14 mouse cellular contexts compared by ENCODE assay signal in genomic region chr5:52145684-52146083, GRCm38 (mm10). TPM values are rescaled to one million over a fixed set of nuclear protein-coding genes. Genes with fewer than 3 reads are reported as not detected.
DNase-seq lines count a peak whose midpoint lies in the region; ATAC-seq and TF ChIP-seq lines count a peak whose summit lies in the region.
"Had no signal": no experiment of that assay in that cellular context is flagged by ENCODE, and none has a peak within 500 bp of the region (broad histone marks: within the 10 kb centered on the region; RNA-seq: fewer than 3 reads in every experiment).

No protein-coding gene starts in this region.

- TF ChIP-seq CTCF in layer of hippocampus, adult 2 months (conservative IDR thresholded peaks at IDR 0.05) = no peak

- H3K4me3 ChIP-seq in neural tube, embryonic 12.5 days = no peak overlapping the region
- no peak overlapping the region for H3K4me3 ChIP-seq in neural tube, embryonic 15.5 days (replicated peaks)
- H3K4me3 ChIP-seq in liver, embryonic 13.5 days (replicated peaks) = no peak overlapping the region
- no peak overlapping the region for H3K4me3 ChIP-seq in layer of hippocampus, adult 2 months
- H3K4me3 ChIP-seq: heart, embryonic 13.5 days; hindbrain, embryonic 13.5 days; limb, embryonic 12.5 days had no signal

- no peaks in the 10 kb centered on the region for H3K4me1 ChIP-seq in neural tube, embryonic 12.5 days
- H3K4me1 ChIP-seq in neural tube, embryonic 15.5 days = no peaks in the 10 kb centered on the region; the same call in 1 of the 2 replicates
- no peaks in the 10 kb centered on the region; the same call in 1 of the 2 replicates for H3K4me1 ChIP-seq in liver, embryonic 13.5 days (replicated peaks)
- H3K4me1 ChIP-seq: limb, embryonic 12.5 days had no signal

- H3K36me3 ChIP-seq in neural tube, embryonic 12.5 days = peaks cover 10% of the 10 kb centered on the region; the same call in 1 of the 2 replicates
- H3K36me3 ChIP-seq in neural tube, embryonic 15.5 days = peaks cover 10% of the 10 kb centered on the region; the same call in 1 of the 2 replicates
- peaks cover 58% of the 10 kb centered on the region for H3K36me3 ChIP-seq in liver, embryonic 13.5 days

- no peaks in the 10 kb centered on the region for H3K9me3 ChIP-seq in neural tube, embryonic 12.5 days
- no peaks in the 10 kb centered on the region for H3K9me3 ChIP-seq in neural tube, embryonic 15.5 days (replicated peaks)
- H3K9me3 ChIP-seq in liver, embryonic 13.5 days (replicated peaks) = no peaks in the 10 kb centered on the region
- H3K9me3 ChIP-seq: heart, embryonic 13.5 days; hindbrain, embryonic 13.5 days; limb, embryonic 12.5 days had no signal

- H3K9ac ChIP-seq in neural tube, embryonic 12.5 days = no peak overlapping the region
- H3K9ac ChIP-seq in neural tube, embryonic 15.5 days (replicated peaks) = no peak overlapping the region
- H3K9ac ChIP-seq in liver, embryonic 13.5 days = no peak overlapping the region
- H3K9ac ChIP-seq: heart, embryonic 13.5 days; hindbrain, embryonic 13.5 days; limb, embryonic 12.5 days had no signal

- H3K4me2 ChIP-seq in neural tube, embryonic 12.5 days (replicated peaks) = no peak overlapping the region
- H3K4me2 ChIP-seq in neural tube, embryonic 15.5 days = no peak overlapping the region
- no peak overlapping the region for H3K4me2 ChIP-seq in liver, embryonic 13.5 days
- H3K4me2 ChIP-seq: heart, embryonic 13.5 days; hindbrain, embryonic 13.5 days; limb, embryonic 12.5 days had no signal

- 0 out of 2 replicates have a peak, but pooled peaks have one; percentile 5 for ATAC-seq in neural tube, embryonic 12.5 days (ENCODE audit: low FRiP score, low read depth)
- no peak for ATAC-seq in neural tube, embryonic 15.5 days (ENCODE audit: low FRiP score)
- peak; percentile 60 for ATAC-seq in liver, embryonic 13.5 days (ENCODE audit: low read depth)
- ATAC-seq: lung, postnatal 0 days had no signal

- WGBS in neural tube, embryonic 12.5 days = 90% methylated on average over 6 of the region's 6 CpGs
- WGBS in neural tube, embryonic 15.5 days = 93% methylated on average over 6 of the region's 6 CpGs
- 67% methylated on average over 6 of the region's 6 CpGs for WGBS in liver, embryonic 13.5 days (ENCODE audit: insufficient replicate concordance)

- no peaks in the 10 kb centered on the region for H3K27me3 ChIP-seq in neural tube, embryonic 12.5 days (replicated peaks)
- H3K27me3 ChIP-seq in neural tube, embryonic 15.5 days (replicated peaks) = no peaks in the 10 kb centered on the region
- no peaks in the 10 kb centered on the region for H3K27me3 ChIP-seq in liver, embryonic 13.5 days
- H3K27me3 ChIP-seq: heart, embryonic 13.5 days; hindbrain, embryonic 13.5 days; limb, embryonic 12.5 days had no signal

- DNase-seq in adrenal gland, adult (ENCODE audit: inconsistent age in 2 of 2, low spot score in 1 of 2) = peak; percentile 35 to 78
- no peak for DNase-seq in adrenal gland, postnatal 4 days (ENCODE audit: low spot score in 2 of 2)
- DNase-seq in liver, embryonic 13.5 days = no peak
- no peak for DNase-seq in layer of hippocampus, adult 2 months (ENCODE audit: low spot score in 2 of 2)
- no peak for DNase-seq in ovary, postnatal 10 days (ENCODE audit: low spot score)
- no peak for DNase-seq in thymus, adult 18-20 months
- DNase-seq: cerebellum, postnatal 14 days; gastrocnemius, postnatal 14 days had no signal

- no peak overlapping the region for H3K27ac ChIP-seq in neural tube, embryonic 12.5 days
- no peak overlapping the region for H3K27ac ChIP-seq in neural tube, embryonic 15.5 days (replicated peaks)
- H3K27ac ChIP-seq in liver, embryonic 13.5 days = no peak overlapping the region
- no peak overlapping the region for H3K27ac ChIP-seq in layer of hippocampus, adult 2 months
- H3K27ac ChIP-seq: heart, embryonic 13.5 days; hindbrain, embryonic 13.5 days; limb, embryonic 12.5 days had no signal

RNA-seq across cellular contexts. Expression of gene Dhx15, which starts 44.6 kb away (rescaled TPM):
- total RNA-seq in adrenal gland, postnatal 4 days (2021) = 100 to 1,000 TPM; 138 to 151 TPM
- 173 and 176 TPM in 2 replicates for polyA plus RNA-seq in neural tube, embryonic 12.5 days (2016; fragmentation: Nextera tagmentation; extraction: Ambion mirVana)
- polyA plus RNA-seq in neural tube, embryonic 15.5 days (2015; fragmentation: Nextera tagmentation; extraction: Ambion mirVana) = 107 and 115 TPM in 2 replicates
- polyA plus RNA-seq in liver, embryonic 13.5 days (2015; fragmentation: Nextera tagmentation; extraction: Ambion mirVana) = 87.8 and 106 TPM in 2 replicates
- total RNA-seq in layer of hippocampus, adult 2 months (2021) = 100 to 1,000 TPM in 1 of 2 experiments, 10 to 100 TPM in 1; 96.1 to 101 TPM

Comparison
In these comparisons a context has a peak if more than half of its experiments do, and no peak if none do; other contexts are left out.
1. DNase-seq: peak in adrenal gland, adult (2 of 2); none in adrenal gland, postnatal 4 days (0 of 2), liver, embryonic 13.5 days (single experiment), layer of hippocampus, adult 2 months (0 of 2), ovary, postnatal 10 days (single experiment) and thymus, adult 18-20 months (0 of 2).